Mouse (Mus musculus) CH12.LX (cell line): ENCODE results near the gene Efhd1. TPM values are rescaled to one million over a fixed set of nuclear protein-coding genes. Genes with fewer than 3 reads are reported as not detected.

Experiments used
- DNase-seq: peaks from one replicate; pipeline ENCODE4 v3.0.0-alpha.2; 2013; ENCODE audit errors: extremely low read depth
- H3K27ac ChIP-seq: 2 replicates; pipeline ENCODE4 v1.5.1; 2012; ENCODE audit warnings: low read depth, mild to moderate bottlenecking, control low read depth, moderate library complexity; ENCODE audit not compliant: insufficient read depth
- H3K27me3 ChIP-seq: replicated peaks from 2 replicates; pipeline ENCODE3; 2012; ENCODE audit warnings: inconsistent platforms
- H3K36me3 ChIP-seq, 2 experiments: replicated peaks in 1 of 2; 2 replicates each; pipeline versions ENCODE3 to v1.6.1; 2012; ENCODE audit warnings: inconsistent platforms in 1 of 2, low read length in 1 of 2, mild to moderate bottlenecking in 1 of 2, mixed read lengths in 1 of 2, moderate library complexity in 1 of 2; ENCODE audit not compliant: control insufficient read depth in 1 of 2, insufficient read depth in 1 of 2
- H3K4me1 ChIP-seq, 2 experiments: 2 replicates each; pipeline ENCODE4 v1.6.1; 2012; ENCODE audit warnings: inconsistent platforms in 1 of 2, moderate library complexity in 1 of 2; ENCODE audit not compliant: insufficient read depth in 2 of 2, control insufficient read depth in 1 of 2
- H3K4me2 ChIP-seq: 2 replicates; pipeline ENCODE4 v1.6.1; 2012; ENCODE audit warnings: low read depth, mild to moderate bottlenecking, control low read depth; ENCODE audit not compliant: poor library complexity, insufficient read depth, severe bottlenecking
- H3K4me3 ChIP-seq, 3 experiments: fragments of 150-350 bp in 1 of 3; sonication (generic) in 1 of 3; replicated peaks in 1 of 3; 2 replicates each; pipeline versions ENCODE3 to v1.5.1; 2011 to 2012; ENCODE audit warnings: low read depth in 2 of 3, low read length in 2 of 3, mild to moderate bottlenecking in 2 of 3, moderate library complexity in 2 of 3, control low read depth in 1 of 3, improper control_type of control experiment in 1 of 3, inconsistent platforms in 1 of 3, mixed read lengths in 1 of 3; ENCODE audit not compliant: poor library complexity in 1 of 3
- H3K79me2 ChIP-seq: replicated peaks from 2 replicates; pipeline ENCODE4 v1.6.1; 2012; ENCODE audit warnings: mild to moderate bottlenecking, moderate library complexity; ENCODE audit not compliant: control insufficient read depth, poor library complexity, insufficient read depth, severe bottlenecking; ENCODE audit errors: extremely low read depth
- H3K9ac ChIP-seq: 2 replicates; pipeline ENCODE4 v1.6.1; 2012; ENCODE audit warnings: low read depth, mild to moderate bottlenecking, control low read depth, moderate library complexity; ENCODE audit not compliant: insufficient read depth
- H3K9me3 ChIP-seq: replicated peaks from 2 replicates; pipeline ENCODE3; 2012; ENCODE audit warnings: low read length, inconsistent platforms, mixed read lengths
- BHLHE40 ChIP-seq: IDR thresholded peaks from 2 replicates; pipeline ENCODE4 v1.6.1; 2011; ENCODE audit warnings: mild to moderate bottlenecking, low read depth, low read length, improper control_type of control experiment
- E2F4 ChIP-seq: IDR thresholded peaks from 2 replicates; pipeline ENCODE4 v1.6.1; 2011; ENCODE audit warnings: low read depth, low read length, improper control_type of control experiment; ENCODE audit not compliant: insufficient replicate concordance
- ELF1 ChIP-seq: IDR thresholded peaks from 2 replicates; pipeline ENCODE4 v1.6.1; 2014; ENCODE audit warnings: low read depth, mild to moderate bottlenecking, inconsistent platforms, low read length, improper control_type of control experiment
- ETS1 ChIP-seq: conservative IDR thresholded peaks from 2 replicates; pipeline ENCODE4 v1.6.1; 2012; ENCODE audit warnings: low read depth, mild to moderate bottlenecking, inconsistent platforms, low read length, improper control_type of control experiment, moderate library complexity
- GABPA ChIP-seq: IDR thresholded peaks from 2 replicates; pipeline ENCODE4 v1.6.1; 2012; ENCODE audit warnings: low read depth, low read length, improper control_type of control experiment, inconsistent platforms; ENCODE audit not compliant: insufficient replicate concordance
- IRF4 ChIP-seq: IDR thresholded peaks from 2 replicates; pipeline ENCODE4 v1.6.1; 2014; ENCODE audit warnings: low read depth, mild to moderate bottlenecking, inconsistent platforms, low read length, improper control_type of control experiment
- MAX ChIP-seq: IDR thresholded peaks from 2 replicates; pipeline ENCODE4 v1.6.1; 2011; ENCODE audit warnings: low read length, improper control_type of control experiment
- MAZ ChIP-seq: IDR thresholded peaks from 2 replicates; pipeline ENCODE4 v1.6.1; 2012; ENCODE audit warnings: low read depth, mild to moderate bottlenecking, inconsistent platforms, low read length, improper control_type of control experiment, moderate library complexity
- MXI1 ChIP-seq: IDR thresholded peaks from 2 replicates; pipeline ENCODE4 v1.6.1; 2011; ENCODE audit warnings: mild to moderate bottlenecking, low read depth, low read length, improper control_type of control experiment
- NRF1 ChIP-seq: IDR thresholded peaks from 2 replicates; pipeline ENCODE4 v1.6.1; 2014; ENCODE audit warnings: low read depth, mild to moderate bottlenecking, inconsistent platforms, low read length, improper control_type of control experiment, moderate library complexity
- PAX5 ChIP-seq: IDR thresholded peaks from 2 replicates; pipeline ENCODE4 v1.6.1; 2012; ENCODE audit warnings: low read length, inconsistent platforms, mixed read lengths
- RAD21 ChIP-seq: IDR thresholded peaks from 2 replicates; pipeline ENCODE4 v1.6.1; 2011; ENCODE audit warnings: low read depth, mild to moderate bottlenecking, low read length, improper control_type of control experiment, moderate library complexity
- TCF12 ChIP-seq: IDR thresholded peaks from 2 replicates; pipeline ENCODE4 v1.6.1; 2014; ENCODE audit warnings: low read depth, mild to moderate bottlenecking, inconsistent platforms, low read length, improper control_type of control experiment
- USF1 ChIP-seq: IDR thresholded peaks from 2 replicates; pipeline ENCODE4 v1.6.1; 2014; ENCODE audit warnings: low read depth, mild to moderate bottlenecking, inconsistent platforms, low read length, improper control_type of control experiment
- USF2 ChIP-seq: conservative IDR thresholded peaks from 2 replicates; pipeline ENCODE4 v1.6.1; 2011; ENCODE audit warnings: low read depth, low read length, improper control_type of control experiment
- ZC3H11A ChIP-seq: IDR thresholded peaks from 2 replicates; pipeline ENCODE4 v1.6.1; 2012; ENCODE audit warnings: low read depth, mild to moderate bottlenecking, inconsistent platforms, low read length, improper control_type of control experiment
- dilution Hi-C: fragments of 300-500 bp; cut with MboI; formaldehyde crosslinking; loops from 2 replicates; pipeline ENCODE4 v1.14.3; 2020; ENCODE audit warnings: low sequenced_read_pairs; ENCODE audit not compliant: extremely low pct_unique_long_range_greater_than_20kb, extremely low pct_ligation_motif_present
- in situ Hi-C: fragments of 300-500 bp; cut with MboI; formaldehyde crosslinking; loops from 3 replicates; pipeline ENCODE4 v1.14.3; 2019; ENCODE audit warnings: low sequenced_read_pairs, low pct_ligation_motif_present, low pct_unique_long_range_greater_than_20kb, mixed read lengths
- polyA plus RNA-seq: library from polyadenylated mRNA; unstranded; fragments of >175 nt; gene quantifications from 2 replicates; pipeline ENCODE4 v1.2.1, GENCODE M21; 2012; ENCODE audit warnings: low read depth; ENCODE audit not compliant: insufficient read length
- total RNA-seq, 2 experiments: library from RNA; depleted of rRNA; stranded (reverse); fragments of 300-350 nt in 1 of 2; fragments of >200 nt in 1 of 2; gene quantifications; 2 replicates each; pipeline ENCODE4 v1.2.3; 2012 to 2014

Gene Efhd1
- total and polyA plus RNA-seq, 3 experiments: 0.12 to 1.2 (median 0.13) TPM

GRCm38 (mm10) chr1:87350576-87350975 lies 86.4 kb downstream of the Efhd1 start:
- Histone ChIP-seq H3K9ac (no peak overlapping the region), H3K27ac (no peak overlapping the region), H3K36me3 (peaks cover 33 to 73% of the 10 kb centered on the region in 2 experiments), H3K4me1 (peaks cover 2 to 37% of the 10 kb centered on the region in 2 experiments; a peak in 2 of 4 replicates), H3K79me2 (peaks cover 62% of the 10 kb centered on the region), H3K27me3 (no peaks in the 10 kb centered on the region), H3K4me3 (no peak overlapping the region), H3K9me3 (no peaks in the 10 kb centered on the region), H3K4me2 (no peak overlapping the region)
- dilution Hi-C loops (no loop called here), in situ Hi-C loops (no loop called here)
- TF ChIP-seq NRF1 (no peak), RAD21 (no peak), ZC3H11A (no peak), USF1 (no peak), E2F4 (no peak), MAX (no peak), MXI1 (no peak), IRF4 (no peak), PAX5 (no peak)
- DNase-seq: no peak

DNA sequence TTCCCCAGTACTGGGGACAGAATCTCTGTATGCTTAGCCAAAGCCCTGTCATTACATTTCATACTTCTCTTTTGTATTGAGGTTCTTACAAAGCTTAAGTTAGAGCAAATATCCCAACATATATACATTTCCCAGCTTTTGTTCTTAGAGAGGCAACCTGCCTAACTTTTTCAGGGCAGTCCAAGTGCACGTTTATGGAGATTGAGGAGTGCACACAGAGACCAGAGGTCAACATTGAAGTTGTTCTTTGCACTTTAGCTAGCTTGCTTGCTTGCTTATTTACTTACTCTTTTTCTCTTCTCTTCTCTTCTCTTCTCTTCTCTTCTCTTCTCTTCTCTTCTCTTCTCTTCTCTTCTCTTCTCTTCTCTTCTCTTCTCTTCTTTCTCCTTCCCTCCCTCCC lies 96.1 kb downstream of the Efhd1 start:
- in situ Hi-C loops (no loop called here), dilution Hi-C loops (no loop called here)
- H3K9me3 ChIP-seq: no peaks in the 10 kb centered on the region
- no peak overlapping the region for H3K9ac ChIP-seq
- DNase-seq: no peak
- H3K79me2 ChIP-seq: peaks cover 10% of the 10 kb centered on the region
- no peak overlapping the region for H3K4me3 ChIP-seq
- no peak overlapping the region for H3K27ac ChIP-seq
- H3K27me3 ChIP-seq: no peaks in the 10 kb centered on the region
- no peak for TF ChIP-seq MXI1
- no peak for TF ChIP-seq MAX
- TF ChIP-seq ETS1: no peak
- no peak for TF ChIP-seq GABPA
- TF ChIP-seq PAX5: no peak
- no peak for TF ChIP-seq BHLHE40
- TF ChIP-seq USF2: no peak
- no peak for TF ChIP-seq TCF12
- TF ChIP-seq ELF1: no peak
- no peak for TF ChIP-seq MAZ
- no peak for TF ChIP-seq NRF1
- no peak overlapping the region for H3K4me2 ChIP-seq
- peaks cover 21 to 60% of the 10 kb centered on the region in 2 experiments for H3K36me3 ChIP-seq
- peaks cover 0 to 23% of the 10 kb centered on the region in 2 experiments; a peak in 2 of 4 replicates for H3K4me1 ChIP-seq

Other genes with a start within 250 kb of the Efhd1 start
- gene Alppl2, start 174.4 kb upstream of the Efhd1 start, total RNA-seq (2012; rRNA removed): not detected in 2 replicates
- gene Alppl2, start 174.4 kb upstream of the Efhd1 start, total RNA-seq (2014; rRNA removed): not detected in 2 replicates
- not detected in 2 replicates for gene Alppl2, start 174.4 kb upstream of the Efhd1 start, polyA plus RNA-seq
- gene Alpi, start 162.8 kb upstream of the Efhd1 start, total RNA-seq (2012; rRNA removed): not detected in 2 replicates
- gene Alpi, start 162.8 kb upstream of the Efhd1 start, total RNA-seq (2014; rRNA removed): not detected in 2 replicates
- gene Alpi, start 162.8 kb upstream of the Efhd1 start, polyA plus RNA-seq: not detected in 2 replicates
- not detected in 2 replicates for gene Akp3, start 139.4 kb upstream of the Efhd1 start, total RNA-seq (2012; rRNA removed)
- not detected in 2 replicates for gene Akp3, start 139.4 kb upstream of the Efhd1 start, total RNA-seq (2014; rRNA removed)
- gene Akp3, start 139.4 kb upstream of the Efhd1 start, polyA plus RNA-seq: not detected in 2 replicates
- not detected in 2 replicates for gene Ecel1, start 107.8 kb upstream of the Efhd1 start, total RNA-seq (2012; rRNA removed)
- not detected in 2 replicates for gene Ecel1, start 107.8 kb upstream of the Efhd1 start, total RNA-seq (2014; rRNA removed)
- gene Ecel1, start 107.8 kb upstream of the Efhd1 start, polyA plus RNA-seq: not detected in 2 replicates
- not detected in 2 replicates for gene Prss56, start 81.0 kb upstream of the Efhd1 start, total RNA-seq (2012; rRNA removed)
- not detected in 2 replicates for gene Prss56, start 81.0 kb upstream of the Efhd1 start, total RNA-seq (2014; rRNA removed)
- not detected in 2 replicates for gene Prss56, start 81.0 kb upstream of the Efhd1 start, polyA plus RNA-seq
- gene Chrnd, start 73.8 kb upstream of the Efhd1 start, total RNA-seq (2012; rRNA removed): not detected in 2 replicates
- not detected in 2 replicates for gene Chrnd, start 73.8 kb upstream of the Efhd1 start, total RNA-seq (2014; rRNA removed)
- gene Chrnd, start 73.8 kb upstream of the Efhd1 start, polyA plus RNA-seq: 0.13 TPM in 1 of 2 replicates, not detected in the other
- 0.04 TPM in 2 replicates for gene Chrng, start 59.7 kb upstream of the Efhd1 start, total RNA-seq (2012; rRNA removed)
- not detected in 2 replicates for gene Chrng, start 59.7 kb upstream of the Efhd1 start, total RNA-seq (2014; rRNA removed)
- gene Chrng, start 59.7 kb upstream of the Efhd1 start, polyA plus RNA-seq: not detected in 2 replicates
- gene Eif4e2, start 50.4 kb upstream of the Efhd1 start, total RNA-seq (2012; rRNA removed): 175 and 208 TPM in 2 replicates
- 228 and 245 TPM in 2 replicates for gene Eif4e2, start 50.4 kb upstream of the Efhd1 start, total RNA-seq (2014; rRNA removed)
- 264 and 289 TPM in 2 replicates for gene Eif4e2, start 50.4 kb upstream of the Efhd1 start, polyA plus RNA-seq
- 74.7 and 93.5 TPM in 2 replicates for gene Gigyf2, start 62.6 kb downstream of the Efhd1 start, total RNA-seq (2012; rRNA removed)
- gene Gigyf2, start 62.6 kb downstream of the Efhd1 start, total RNA-seq (2014; rRNA removed): 84.5 and 87.3 TPM in 2 replicates
- 156 and 173 TPM in 2 replicates for gene Gigyf2, start 62.6 kb downstream of the Efhd1 start, polyA plus RNA-seq
- gene Kcnj13, start 130.4 kb downstream of the Efhd1 start, total RNA-seq (2012; rRNA removed): 0.17 and 0.30 TPM in 2 replicates
- not detected in 2 replicates for gene Kcnj13, start 130.4 kb downstream of the Efhd1 start, total RNA-seq (2014; rRNA removed)
- gene Kcnj13, start 130.4 kb downstream of the Efhd1 start, polyA plus RNA-seq: not detected in 2 replicates
- not detected in 2 replicates for gene Snorc, start 205.9 kb downstream of the Efhd1 start, total RNA-seq (2012; rRNA removed)
- gene Snorc, start 205.9 kb downstream of the Efhd1 start, total RNA-seq (2014; rRNA removed): not detected in 2 replicates
- not detected in 2 replicates for gene Snorc, start 205.9 kb downstream of the Efhd1 start, polyA plus RNA-seq
- not detected in 2 replicates for gene Neu2, start 245.5 kb downstream of the Efhd1 start, total RNA-seq (2012; rRNA removed)
- gene Neu2, start 245.5 kb downstream of the Efhd1 start, total RNA-seq (2014; rRNA removed): not detected in 2 replicates
- not detected in 2 replicates for gene Neu2, start 245.5 kb downstream of the Efhd1 start, polyA plus RNA-seq